8 mouse cellular contexts compared by ENCODE assay signal in genomic region chr4:48584421-48585240, GRCm38 (mm10). TPM values are rescaled to one million over a fixed set of nuclear protein-coding genes. Genes with fewer than 3 reads are reported as not detected.
DNase-seq lines count a peak whose midpoint lies in the region; ATAC-seq lines count a peak whose summit lies in the region.

Gene Tmeff1, plus strand, starts transcription at chr4:48585174.

- peak within 1 kb of the TSS; percentile 98 for H3K27ac ChIP-seq in forebrain, embryonic 15.5 days (replicated peaks)
- H3K27ac ChIP-seq in intestine, embryonic 15.5 days = peak within 1 kb of the TSS; percentile 88
- H3K27ac ChIP-seq in limb, embryonic 15.5 days = peak within 1 kb of the TSS; percentile 84

- 1% methylated on average over 52 of the region's 64 CpGs for WGBS in forebrain, embryonic 15.5 days
- 1% methylated on average over 53 of the region's 64 CpGs for WGBS in intestine, embryonic 15.5 days
- 1% methylated on average over 56 of the region's 64 CpGs for WGBS in limb, embryonic 15.5 days

- DNase-seq in cerebellum, postnatal 25 days = peak; percentile 17 to 41
- DNase-seq in cerebellum, adult 11 months = no peak
- DNase-seq in adipocyte (ENCODE audit: low spot score) (peak; percentile 10), MN1 (ENCODE audit: low spot score) (no peak)
- DNase-seq in neural tube, embryonic 10.5 days (ENCODE audit: extremely low spot score, low spot score) = peak; percentile 81

- H3K9me3 ChIP-seq in forebrain, embryonic 15.5 days = no peaks in the 10 kb centered on the region
- no peaks in the 10 kb centered on the region for H3K9me3 ChIP-seq in intestine, embryonic 15.5 days
- H3K9me3 ChIP-seq in limb, embryonic 15.5 days = no peaks in the 10 kb centered on the region

- ATAC-seq in forebrain, embryonic 15.5 days (replicated peaks) = peak; percentile 84
- peak; percentile 71 for ATAC-seq in intestine, embryonic 15.5 days
- ATAC-seq in limb, embryonic 15.5 days (ENCODE audit: insufficient number of reproducible peaks, low FRiP score, low TSS enrichment, low read depth) = peak; percentile 81

- no peaks in the 10 kb centered on the region for H3K36me3 ChIP-seq in forebrain, embryonic 15.5 days
- no peaks in the 10 kb centered on the region for H3K36me3 ChIP-seq in intestine, embryonic 15.5 days
- no peaks in the 10 kb centered on the region for H3K36me3 ChIP-seq in limb, embryonic 15.5 days

- H3K9ac ChIP-seq in forebrain, embryonic 15.5 days (replicated peaks) = peak within 1 kb of the TSS; percentile 93
- peak within 1 kb of the TSS; percentile 86 for H3K9ac ChIP-seq in intestine, embryonic 15.5 days
- H3K9ac ChIP-seq in limb, embryonic 15.5 days = peak within 1 kb of the TSS; percentile 68

- peak within 1 kb of the TSS; percentile 88 for H3K4me3 ChIP-seq in forebrain, embryonic 15.5 days
- H3K4me3 ChIP-seq in intestine, embryonic 15.5 days (replicated peaks) = peak within 1 kb of the TSS; percentile 65
- peak within 1 kb of the TSS; percentile 83 for H3K4me3 ChIP-seq in limb, embryonic 15.5 days

- peaks cover 33% of the 10 kb centered on the region for H3K4me1 ChIP-seq in forebrain, embryonic 15.5 days
- peaks cover 6% of the 10 kb centered on the region; the same call in 1 of the 2 replicates for H3K4me1 ChIP-seq in intestine, embryonic 15.5 days (replicated peaks)
- H3K4me1 ChIP-seq in limb, embryonic 15.5 days = peaks cover 13% of the 10 kb centered on the region

- no peaks in the 10 kb centered on the region for H3K27me3 ChIP-seq in forebrain, embryonic 15.5 days
- H3K27me3 ChIP-seq in intestine, embryonic 15.5 days (replicated peaks) = no peaks in the 10 kb centered on the region
- H3K27me3 ChIP-seq in limb, embryonic 15.5 days = no peaks in the 10 kb centered on the region

- H3K4me2 ChIP-seq in forebrain, embryonic 15.5 days (replicated peaks) = peak within 1 kb of the TSS; percentile 69
- H3K4me2 ChIP-seq in intestine, embryonic 15.5 days (replicated peaks) = peak within 1 kb of the TSS; percentile 69
- peak within 1 kb of the TSS; percentile 86 for H3K4me2 ChIP-seq in limb, embryonic 15.5 days

RNA-seq across cellular contexts. Expression of gene Tmeff1, which starts in this region (rescaled TPM):
- polyA plus RNA-seq in forebrain, embryonic 15.5 days (2015; fragmentation: Nextera tagmentation; extraction: Ambion mirVana) = 228 and 241 TPM in 2 replicates
- polyA plus RNA-seq in intestine, embryonic 15.5 days (2015; fragmentation: Nextera tagmentation; extraction: Ambion mirVana) = 37.4 and 45.4 TPM in 2 replicates
- 25.3 and 40.1 TPM in 2 replicates for polyA plus RNA-seq in limb, embryonic 15.5 days (2015; fragmentation: Nextera tagmentation; extraction: Ambion mirVana)

Comparison
In these comparisons a context has a peak if more than half of its experiments do, and no peak if none do; other contexts are left out.
1. DNase-seq: peak in cerebellum, postnatal 25 days (2 of 2), adipocyte (single experiment) and neural tube, embryonic 10.5 days (single experiment); none in cerebellum, adult 11 months (single experiment) and MN1 (single experiment).
2. Peak in every context shown above with its lines, with median percentiles within 50 percentile points of each other: ATAC-seq, H3K27ac ChIP-seq, H3K4me2 ChIP-seq, H3K4me3 ChIP-seq and H3K9ac ChIP-seq.